ENCODE assay signal across 11 mouse cellular contexts in genomic region chr15:36689301-36689700, GRCm38 (mm10).
"Had no signal": no experiment of that assay in that cellular context is flagged by ENCODE, and none has a peak within 500 bp of the region (broad histone marks: within the 10 kb centered on the region; RNA-seq: fewer than 3 reads in every experiment).

No protein-coding gene starts in this region.

- H3K4me3 ChIP-seq: limb, embryonic 13.5 days; midbrain, embryonic 13.5 days had no signal

- H3K27ac ChIP-seq: kidney, embryonic 15.5 days; limb, embryonic 13.5 days; midbrain, embryonic 13.5 days had no signal

- H3K27me3 ChIP-seq: limb, embryonic 13.5 days had no signal

- H3K9ac ChIP-seq: kidney, embryonic 15.5 days; limb, embryonic 13.5 days; midbrain, embryonic 13.5 days had no signal

- ATAC-seq: midbrain, embryonic 13.5 days had no signal

- H3K9me3 ChIP-seq: kidney, embryonic 15.5 days; limb, embryonic 13.5 days; midbrain, embryonic 13.5 days had no signal

- H3K36me3 ChIP-seq: kidney, embryonic 15.5 days; limb, embryonic 13.5 days; midbrain, embryonic 13.5 days had no signal

- DNase-seq: kidney, adult 2 months; kidney, postnatal 25 days; left cerebral cortex, postnatal 4 days; lung, adult 2 months; lung, postnatal 36 days; right cerebral cortex, adult 18-20 months; right cerebral cortex, postnatal 25 days; thymus, postnatal 4 days had no signal
